Mouse (Mus musculus): ENCODE results near the gene Prrx1. TPM values are rescaled to one million over a fixed set of nuclear protein-coding genes. Genes with fewer than 3 reads are reported as not detected.

The Prrx1 gene
- total and polyA plus RNA-seq, 3 experiments = not detected

DNA sequence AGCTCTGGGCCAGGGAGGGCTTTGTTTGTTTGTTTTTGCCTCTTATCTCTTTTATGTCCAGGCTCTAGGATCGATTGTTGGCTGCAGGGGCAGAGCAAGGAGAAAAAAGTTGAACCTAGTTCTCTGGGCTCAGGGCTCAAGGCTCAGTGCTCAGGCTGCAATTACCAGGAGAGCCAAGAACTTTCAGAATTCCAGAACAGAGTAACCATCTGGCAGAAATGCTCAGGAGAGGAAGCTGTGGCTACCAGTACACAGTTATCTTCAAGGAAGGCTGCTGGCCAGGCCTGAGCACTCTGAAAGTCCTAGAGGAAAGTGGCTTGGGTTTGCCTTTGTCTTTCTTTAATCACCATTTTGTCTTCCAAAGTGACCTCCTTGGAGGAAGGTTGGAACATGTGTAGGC, 3.4 kb upstream of the Prrx1 start:
- no peaks in the 10 kb centered on the region for H3K9me3 ChIP-seq (replicated peaks; ENCODE audit: insufficient read depth, low read length)
- no peak overlapping the region for H3K27ac ChIP-seq (ENCODE audit: control insufficient read depth, low read depth, low read length)
- H3K4me1 ChIP-seq (ENCODE audit: control insufficient read depth in 1 of 2, insufficient read depth in 2 of 2, low read length in 2 of 2) = peaks cover 8 to 13% of the 10 kb centered on the region in 2 experiments
- H3K4me3 ChIP-seq (ENCODE audit: control insufficient read depth in 1 of 2, insufficient read depth in 1 of 2, low read depth in 2 of 2, low read length in 2 of 2) = no peak overlapping the region
- DNase-seq (ENCODE audit: low read depth, low spot score) = no peak
- TF ChIP-seq ZMIZ1 (IDR thresholded peaks at IDR 0.05; ENCODE audit: low read depth, low read length) = no peak
- peaks cover 0 to 22% of the 10 kb centered on the region in 2 experiments; a peak in 2 of 4 replicates for H3K36me3 ChIP-seq (ENCODE audit: control insufficient read depth in 1 of 2, insufficient read depth in 2 of 2, low read length in 2 of 2)
- no peaks in the 10 kb centered on the region for H3K27me3 ChIP-seq (ENCODE audit: control insufficient read depth in 1 of 2, insufficient read depth in 2 of 2, low read length in 2 of 2)
- no peaks in the 10 kb centered on the region for H3K79me2 ChIP-seq (ENCODE audit: control insufficient read depth, insufficient read depth, low read length, poor library complexity)
- no peak overlapping the region for H3K9ac ChIP-seq (ENCODE audit: control insufficient read depth, low read depth, low read length, poor library complexity, severe bottlenecking)

GRCm38 (mm10) chr1:163314829-163315301, 1.4 kb upstream of the Prrx1 start:
- Histone ChIP-seq H3K27ac (ENCODE audit: control insufficient read depth, low read depth, low read length) (no peak overlapping the region), H3K27me3 (ENCODE audit: control insufficient read depth in 1 of 2, insufficient read depth in 2 of 2, low read length in 2 of 2) (peaks cover 0 to 2% of the 10 kb centered on the region in 2 experiments; a peak in 1 of 4 replicates), H3K79me2 (ENCODE audit: control insufficient read depth, insufficient read depth, low read length, poor library complexity) (no peaks in the 10 kb centered on the region), H3K36me3 (ENCODE audit: control insufficient read depth in 1 of 2, insufficient read depth in 2 of 2, low read length in 2 of 2) (peaks cover 0 to 6% of the 10 kb centered on the region in 2 experiments; a peak in 2 of 4 replicates), H3K4me1 (ENCODE audit: control insufficient read depth in 1 of 2, insufficient read depth in 2 of 2, low read length in 2 of 2) (peaks cover 5 to 8% of the 10 kb centered on the region in 2 experiments), H3K9ac (ENCODE audit: control insufficient read depth, low read depth, low read length, poor library complexity, severe bottlenecking) (no peak overlapping the region), H3K4me3 (ENCODE audit: control insufficient read depth in 1 of 2, insufficient read depth in 1 of 2, low read depth in 2 of 2, low read length in 2 of 2) (no peak overlapping the region), H3K9me3 (replicated peaks; ENCODE audit: insufficient read depth, low read length) (no peaks in the 10 kb centered on the region)
- no peak for DNase-seq (ENCODE audit: low read depth, low spot score)
- TF ChIP-seq ZMIZ1 (IDR thresholded peaks at IDR 0.05; ENCODE audit: low read depth, low read length) (no peak), SIN3A (IDR thresholded peaks at IDR 0.05; ENCODE audit: low read length) (no peak), ZKSCAN1 (IDR thresholded peaks at IDR 0.05; ENCODE audit: low read depth, low read length) (no peak), MXI1 (IDR thresholded peaks at IDR 0.05; ENCODE audit: low read depth, low read length) (no peak)

- peaks cover 0 to 2% of the 10 kb centered on the region in 2 experiments; a peak in 2 of 4 replicates for H3K36me3 ChIP-seq (ENCODE audit: control insufficient read depth in 1 of 2, insufficient read depth in 2 of 2, low read length in 2 of 2)
- peaks cover 0 to 2% of the 10 kb centered on the region in 2 experiments; a peak in 1 of 4 replicates for H3K27me3 ChIP-seq (ENCODE audit: control insufficient read depth in 1 of 2, insufficient read depth in 2 of 2, low read length in 2 of 2)
- no peak for DNase-seq (ENCODE audit: low read depth, low spot score)
- no peak overlapping the region for H3K27ac ChIP-seq (ENCODE audit: control insufficient read depth, low read depth, low read length)
- H3K79me2 ChIP-seq (ENCODE audit: control insufficient read depth, insufficient read depth, low read length, poor library complexity) = no peaks in the 10 kb centered on the region
- H3K9me3 ChIP-seq (replicated peaks; ENCODE audit: insufficient read depth, low read length) = no peaks in the 10 kb centered on the region
- no peak overlapping the region for H3K4me3 ChIP-seq (ENCODE audit: control insufficient read depth in 1 of 2, insufficient read depth in 1 of 2, low read depth in 2 of 2, low read length in 2 of 2)
- H3K4me1 ChIP-seq (ENCODE audit: control insufficient read depth in 1 of 2, insufficient read depth in 2 of 2, low read length in 2 of 2) = peaks cover 2 to 5% of the 10 kb centered on the region in 2 experiments; a peak in 2 of 4 replicates
- no peak overlapping the region for H3K9ac ChIP-seq (ENCODE audit: control insufficient read depth, low read depth, low read length, poor library complexity, severe bottlenecking)
- no peak for TF ChIP-seq TAL1 (IDR thresholded peaks at IDR 0.05; ENCODE audit: low read length)
- no peak for TF ChIP-seq BHLHE40 (IDR thresholded peaks at IDR 0.05; ENCODE audit: borderline replicate concordance, low read depth, low read length)
- TF ChIP-seq JUND (IDR thresholded peaks at IDR 0.05; ENCODE audit: low read depth, low read length) = no peak
- no peak for TF ChIP-seq GABPA (IDR thresholded peaks at IDR 0.05; ENCODE audit: low read depth, low read length)
These were observed 613 bp upstream of the Prrx1 start for GRCm38 (mm10) chr1:163313921-163314725.
